Mouse (Mus musculus): Measurements from ENCODE around the gene Cacnb4. TPM values are rescaled to one million over a fixed set of nuclear protein-coding genes. Genes with fewer than 3 reads are reported as not detected.

Gene Cacnb4
- total and polyA plus RNA-seq, 2 experiments from 2014 or later, result 12.5 to 13.3 TPM

DNA sequence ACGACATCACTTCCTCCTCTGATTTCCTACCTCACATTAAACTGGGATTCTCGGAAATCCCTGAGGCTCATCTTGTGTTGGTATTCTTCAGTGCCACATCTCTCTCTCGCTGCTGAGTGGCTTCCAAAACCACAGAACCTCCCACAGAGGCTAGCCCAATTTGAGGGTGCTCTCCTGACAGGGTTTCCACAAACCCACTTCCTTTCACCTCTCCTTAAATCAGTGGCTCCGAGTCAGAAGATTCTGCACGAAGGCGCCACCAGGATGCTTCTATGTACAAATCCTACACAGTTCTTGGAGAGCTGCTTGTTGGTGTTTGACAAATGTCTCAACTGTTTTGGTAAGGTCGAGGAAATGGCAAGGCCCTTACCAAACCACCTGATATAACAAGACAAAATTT is 115.5 kb downstream of the Cacnb4 start:
- Histone ChIP-seq H3K4me3 (ENCODE audit: low read depth, low read length) (no peak overlapping the region), H3K27me3 (ENCODE audit: insufficient read depth, low read length) (no peaks in the 10 kb centered on the region), H3K27ac (ENCODE audit: low read depth, low read length) (no peak overlapping the region), H3K9me3 (ENCODE audit: low read length) (no peaks in the 10 kb centered on the region), H3K9ac (replicated peaks; ENCODE audit: low read length, poor library complexity, severe bottlenecking) (no peak overlapping the region), H3K36me3 (ENCODE audit: insufficient read depth, low read length) (no peaks in the 10 kb centered on the region), H3K4me2 (ENCODE audit: low read depth, low read length, poor library complexity, severe bottlenecking) (no peak overlapping the region), H3K4me1 (ENCODE audit: insufficient read depth, low read length) (peaks cover 4% of the 10 kb centered on the region; the same call in 1 of the 2 replicates)
- DNase-seq (ENCODE audit: low spot score) (no peak), ATAC-seq (ENCODE audit: low FRiP score) (no peak)
- TF ChIP-seq CTCF (IDR thresholded peaks at IDR 0.05), result no peak
- WGBS, result 86% methylated on average over 7 of the region's 7 CpGs

DNA sequence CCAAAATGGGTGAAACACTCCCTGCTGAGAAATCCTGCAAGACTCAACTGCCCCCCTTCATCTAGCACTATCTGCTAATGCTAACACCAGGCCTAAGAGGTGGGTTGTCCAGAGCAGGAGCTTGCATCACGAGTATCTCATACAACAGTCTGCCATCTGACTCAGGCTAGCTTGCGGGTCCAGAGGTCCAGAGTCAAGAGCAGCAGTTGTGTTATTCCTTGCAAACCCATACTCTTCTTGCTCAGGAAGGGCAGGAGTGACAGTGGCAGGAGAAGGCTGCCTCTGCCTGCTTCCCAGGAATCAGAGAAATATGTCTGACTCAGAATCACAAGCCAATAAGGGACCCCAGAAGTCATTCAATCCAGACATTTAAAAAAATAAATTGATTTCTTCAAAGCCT is 116.4 kb downstream of the Cacnb4 start:
- Histone ChIP-seq H3K4me2 (ENCODE audit: low read depth, low read length, poor library complexity, severe bottlenecking) (no peak overlapping the region), H3K9ac (replicated peaks; ENCODE audit: low read length, poor library complexity, severe bottlenecking) (no peak overlapping the region), H3K9me3 (ENCODE audit: low read length) (no peaks in the 10 kb centered on the region), H3K36me3 (ENCODE audit: insufficient read depth, low read length) (no peaks in the 10 kb centered on the region), H3K4me1 (ENCODE audit: insufficient read depth, low read length) (peaks cover 12% of the 10 kb centered on the region), H3K4me3 (ENCODE audit: low read depth, low read length) (no peak overlapping the region), H3K27me3 (ENCODE audit: insufficient read depth, low read length) (no peaks in the 10 kb centered on the region), H3K27ac (ENCODE audit: low read depth, low read length) (no peak overlapping the region)
- no peak for DNase-seq (ENCODE audit: low spot score)
- no peak for ATAC-seq (ENCODE audit: low FRiP score)
- TF ChIP-seq CTCF (IDR thresholded peaks at IDR 0.05), result no peak
- 87% methylated on average over 2 of the region's 2 CpGs for WGBS

DNA sequence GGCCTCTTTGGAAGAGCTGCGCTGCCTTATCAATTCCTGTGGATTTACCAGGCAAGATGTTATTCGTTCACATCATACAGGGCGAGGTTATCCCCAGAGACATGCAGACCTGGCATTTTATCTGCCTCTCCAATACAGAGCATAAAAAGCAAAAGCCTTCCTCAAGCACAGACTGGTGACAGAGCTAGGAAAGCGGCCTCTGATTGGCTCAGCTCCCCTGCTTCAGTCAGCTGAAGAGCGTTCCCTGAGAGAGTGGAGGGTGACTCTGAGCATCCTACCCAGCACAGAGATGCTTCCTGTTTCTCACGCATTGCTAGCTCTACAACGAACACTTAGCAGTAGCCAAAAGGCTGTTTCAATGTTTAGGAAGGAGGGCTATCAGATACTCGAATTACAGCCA is 118.2 kb downstream of the Cacnb4 start:
- H3K9me3 ChIP-seq (ENCODE audit: low read length), result no peaks in the 10 kb centered on the region
- ATAC-seq (ENCODE audit: low FRiP score) (peak; percentile 97), DNase-seq (ENCODE audit: low spot score) (peak; percentile 91)
- peak overlapping the region; percentile 71 for H3K4me2 ChIP-seq (ENCODE audit: low read depth, low read length, poor library complexity, severe bottlenecking)
- no peak for TF ChIP-seq CTCF (IDR thresholded peaks at IDR 0.05)
- WGBS, result 16% methylated on average over 8 of the region's 8 CpGs
- peak overlapping the region; percentile 56 for H3K4me3 ChIP-seq (ENCODE audit: low read depth, low read length)
- H3K27ac ChIP-seq (ENCODE audit: low read depth, low read length), result peak overlapping the region; percentile 84
- H3K4me1 ChIP-seq (ENCODE audit: insufficient read depth, low read length), result peaks cover 12% of the 10 kb centered on the region
- peak overlapping the region; percentile 69 for H3K9ac ChIP-seq (replicated peaks; ENCODE audit: low read length, poor library complexity, severe bottlenecking)
- no peaks in the 10 kb centered on the region for H3K27me3 ChIP-seq (ENCODE audit: insufficient read depth, low read length)
- no peaks in the 10 kb centered on the region for H3K36me3 ChIP-seq (ENCODE audit: insufficient read depth, low read length)

DNA sequence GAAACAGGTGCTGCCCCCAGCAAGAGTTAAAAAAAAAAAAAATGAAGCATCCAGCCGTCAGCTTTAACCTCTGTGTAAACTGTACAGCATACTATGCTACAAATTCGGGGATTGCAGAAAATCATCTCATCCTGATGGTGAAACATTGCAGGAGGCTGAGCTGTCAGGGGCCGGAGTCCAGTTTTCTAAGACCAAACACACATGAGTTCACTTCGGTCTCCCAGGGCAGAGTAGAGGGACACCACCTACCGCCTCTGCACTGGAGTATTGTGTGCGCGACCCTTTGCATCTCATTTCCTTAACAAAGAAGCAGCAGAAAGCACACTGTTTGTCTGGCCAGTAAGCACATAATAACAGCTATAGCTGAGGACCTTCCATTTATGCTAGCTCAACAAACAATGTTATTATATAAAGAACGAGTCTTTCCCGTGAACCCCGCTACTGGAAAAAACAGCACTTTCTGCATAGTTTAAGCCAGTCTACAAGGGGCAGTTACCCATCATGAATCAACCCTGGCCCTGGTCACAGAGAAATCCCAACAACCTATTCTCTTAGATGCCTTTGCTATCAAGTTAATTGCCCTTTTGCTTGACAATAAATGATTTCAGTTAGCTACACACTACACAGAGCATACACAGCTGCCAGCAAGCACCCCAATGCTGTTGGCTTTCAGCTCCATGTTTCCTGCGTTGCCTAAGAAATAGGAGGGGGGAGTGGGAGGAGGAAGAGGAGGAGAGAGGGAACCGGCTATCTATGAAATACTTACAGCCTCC is 118.9 kb downstream of the Cacnb4 start:
- Histone ChIP-seq H3K9ac (replicated peaks; ENCODE audit: low read length, poor library complexity, severe bottlenecking) (peak overlapping the region; percentile 69), H3K4me3 (ENCODE audit: low read depth, low read length) (peak overlapping the region; percentile 56), H3K9me3 (ENCODE audit: low read length) (no peaks in the 10 kb centered on the region), H3K36me3 (ENCODE audit: insufficient read depth, low read length) (no peaks in the 10 kb centered on the region), H3K27me3 (ENCODE audit: insufficient read depth, low read length) (no peaks in the 10 kb centered on the region), H3K4me2 (ENCODE audit: low read depth, low read length, poor library complexity, severe bottlenecking) (peak overlapping the region; percentile 71), H3K27ac (ENCODE audit: low read depth, low read length) (peak overlapping the region; percentile 84), H3K4me1 (ENCODE audit: insufficient read depth, low read length) (peaks cover 12% of the 10 kb centered on the region)
- DNase-seq (ENCODE audit: low spot score) (peak; percentile 59), ATAC-seq (ENCODE audit: low FRiP score) (peak; percentile 79; the same call in 1 of the 2 replicates)
- no peak for TF ChIP-seq CTCF (IDR thresholded peaks at IDR 0.05)
- 12% methylated on average over 12 of the region's 12 CpGs for WGBS

DNA sequence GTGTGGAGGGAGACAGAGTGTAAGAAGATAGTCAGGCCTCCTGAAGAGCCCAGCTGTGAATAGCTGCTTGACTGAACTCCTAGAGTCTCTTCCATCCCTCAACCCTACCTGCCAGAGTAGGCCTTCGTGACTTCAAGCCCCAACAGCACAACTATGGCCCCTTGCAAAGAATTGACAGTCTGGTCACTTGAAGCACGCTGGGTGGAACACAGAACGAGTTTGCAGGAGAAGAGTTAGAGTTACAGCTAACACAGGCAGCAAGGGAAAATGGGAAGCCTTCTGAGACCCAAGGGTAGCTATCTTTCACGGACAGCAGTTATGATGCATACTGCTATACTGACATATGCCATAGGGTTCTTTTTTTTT is 119.7 kb downstream of the Cacnb4 start:
- no peak for DNase-seq (ENCODE audit: low spot score)
- H3K27me3 ChIP-seq (ENCODE audit: insufficient read depth, low read length), result no peaks in the 10 kb centered on the region
- peak overlapping the region; percentile 71 for H3K4me2 ChIP-seq (ENCODE audit: low read depth, low read length, poor library complexity, severe bottlenecking)
- H3K4me1 ChIP-seq (ENCODE audit: insufficient read depth, low read length), result peaks cover 12% of the 10 kb centered on the region
- peak overlapping the region; percentile 69 for H3K9ac ChIP-seq (replicated peaks; ENCODE audit: low read length, poor library complexity, severe bottlenecking)
- no peak for ATAC-seq (ENCODE audit: low FRiP score)
- H3K9me3 ChIP-seq (ENCODE audit: low read length), result no peaks in the 10 kb centered on the region
- H3K36me3 ChIP-seq (ENCODE audit: insufficient read depth, low read length), result no peaks in the 10 kb centered on the region
- TF ChIP-seq CTCF (IDR thresholded peaks at IDR 0.05), result no peak
- H3K27ac ChIP-seq (ENCODE audit: low read depth, low read length), result 0 out of 2 replicates have a peak overlapping the region, but pooled peaks have one; percentile 2
- WGBS, result 45% methylated on average over 4 of the region's 4 CpGs
- peak overlapping the region; percentile 56 for H3K4me3 ChIP-seq (ENCODE audit: low read depth, low read length)

DNA sequence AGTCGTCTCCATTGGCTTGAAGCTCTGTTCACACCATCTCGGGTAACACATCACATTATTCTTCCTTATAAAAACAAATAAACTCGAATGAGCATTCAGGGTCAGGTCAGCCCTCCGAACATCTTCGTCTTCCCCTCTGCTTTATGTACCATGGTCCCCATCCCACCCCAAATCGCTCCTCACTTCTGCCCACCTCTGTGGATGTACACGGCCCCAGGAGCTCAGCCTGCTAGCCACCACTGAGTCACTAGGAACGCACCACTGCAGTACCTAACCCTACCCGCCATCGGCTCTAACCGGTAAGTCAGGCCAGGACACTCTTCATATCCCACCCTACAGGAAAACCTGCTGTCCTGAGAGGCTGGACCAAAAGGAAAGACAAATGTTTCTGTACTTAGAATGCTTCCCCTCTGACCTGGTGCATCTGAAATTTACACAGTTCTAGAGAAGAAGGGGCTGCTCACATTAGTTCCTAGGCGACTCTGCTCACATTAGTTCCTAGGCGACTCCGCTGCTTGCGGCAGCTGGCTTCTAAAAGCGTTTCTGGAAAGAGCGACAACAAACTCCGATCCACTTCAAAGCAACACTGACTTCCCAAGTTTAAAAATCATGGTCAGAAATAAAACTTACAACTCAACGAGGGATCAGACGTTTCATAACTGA is 120.2 kb downstream of the Cacnb4 start:
- H3K27me3 ChIP-seq (ENCODE audit: insufficient read depth, low read length), result no peaks in the 10 kb centered on the region
- H3K4me1 ChIP-seq (ENCODE audit: insufficient read depth, low read length), result peaks cover 12% of the 10 kb centered on the region
- peak overlapping the region; percentile 69; the same call in 1 of the 2 replicates for H3K9ac ChIP-seq (replicated peaks; ENCODE audit: low read length, poor library complexity, severe bottlenecking)
- ATAC-seq (ENCODE audit: low FRiP score) (no peak), DNase-seq (ENCODE audit: low spot score) (peak; percentile 30)
- no peaks in the 10 kb centered on the region for H3K36me3 ChIP-seq (ENCODE audit: insufficient read depth, low read length)
- WGBS, result 82% methylated on average over 20 of the region's 20 CpGs
- TF ChIP-seq CTCF (IDR thresholded peaks at IDR 0.05), result no peak
- H3K4me2 ChIP-seq (ENCODE audit: low read depth, low read length, poor library complexity, severe bottlenecking), result peak overlapping the region; percentile 71
- peak overlapping the region; percentile 56 for H3K4me3 ChIP-seq (ENCODE audit: low read depth, low read length)
- no peaks in the 10 kb centered on the region for H3K9me3 ChIP-seq (ENCODE audit: low read length)
- 0 out of 2 replicates have a peak overlapping the region, but pooled peaks have one; percentile 2 for H3K27ac ChIP-seq (ENCODE audit: low read depth, low read length)
